34 mouse cellular contexts compared by ENCODE assay signal in genomic region chr10:94295923-94296605, GRCm38 (mm10). TPM values are rescaled to one million over a fixed set of nuclear protein-coding genes. Genes with fewer than 3 reads are reported as not detected.
DNase-seq lines count a peak whose midpoint lies in the region; ATAC-seq lines count a peak whose summit lies in the region.
"Had no signal": no experiment of that assay in that cellular context is flagged by ENCODE, and none has a peak within 500 bp of the region (broad histone marks: within the 10 kb centered on the region; RNA-seq: fewer than 3 reads in every experiment).

No protein-coding gene starts in this region.

- DNase-seq in heart, adult 11 months: peak; percentile 59
- no peak for DNase-seq in heart, postnatal 10 days
- no peak for DNase-seq in hindbrain, embryonic 11.5 days (ENCODE audit: low spot score)
- no peak for DNase-seq in adrenal gland, adult 2 months
- DNase-seq in left cerebral cortex, adult 11 months (ENCODE audit: low spot score): no peak
- DNase-seq: gastrocnemius, postnatal 25 days; heart, adult 2 months; kidney, adult 18-20 months; kidney, postnatal 4 days; layer of hippocampus, adult 9-11 months; lung, postnatal 4 days; thymus, adult 2 months; thymus, postnatal 4 days had no signal

- 94% methylated on average over 5 of the region's 5 CpGs for WGBS in hindbrain, embryonic 11.5 days
- WGBS in hindbrain, embryonic 15.5 days: 86% methylated on average over 5 of the region's 5 CpGs
- WGBS in neural tube, embryonic 14.5 days: 59% methylated on average over 5 of the region's 5 CpGs

- no peaks in the 10 kb centered on the region for H3K36me3 ChIP-seq in hindbrain, embryonic 11.5 days (ENCODE audit: control insufficient read depth, insufficient read depth, low read length)
- H3K36me3 ChIP-seq in hindbrain, embryonic 15.5 days: no peaks in the 10 kb centered on the region
- H3K36me3 ChIP-seq in neural tube, embryonic 14.5 days (ENCODE audit: control insufficient read depth, insufficient read depth, low read length): no peaks in the 10 kb centered on the region
- H3K36me3 ChIP-seq: heart, embryonic 13.5 days; limb, embryonic 15.5 days; liver, embryonic 15.5 days; lung, embryonic 15.5 days had no signal

- peak overlapping the region; percentile 52; the same call in 1 of the 2 replicates for H3K27ac ChIP-seq in hindbrain, embryonic 11.5 days (ENCODE audit: low read depth, low read length)
- peak overlapping the region; percentile 76; the same call in 1 of the 2 replicates for H3K27ac ChIP-seq in hindbrain, embryonic 15.5 days (replicated peaks)
- H3K27ac ChIP-seq in neural tube, embryonic 14.5 days (ENCODE audit: low read depth, low read length): no peak overlapping the region
- H3K27ac ChIP-seq: heart, adult 2 months; heart, embryonic 13.5 days; limb, embryonic 15.5 days; liver, embryonic 15.5 days; lung, embryonic 15.5 days; stomach, postnatal 0 days had no signal

- no peak overlapping the region for H3K9ac ChIP-seq in hindbrain, embryonic 11.5 days (ENCODE audit: low read depth, low read length)
- no peak overlapping the region for H3K9ac ChIP-seq in hindbrain, embryonic 15.5 days
- no peak overlapping the region for H3K9ac ChIP-seq in neural tube, embryonic 14.5 days (replicated peaks; ENCODE audit: low read depth, low read length)
- H3K9ac ChIP-seq: heart, embryonic 13.5 days; limb, embryonic 15.5 days; liver, embryonic 15.5 days; lung, embryonic 15.5 days had no signal

- H3K4me2 ChIP-seq in hindbrain, embryonic 11.5 days (replicated peaks; ENCODE audit: low read depth, low read length): no peak overlapping the region
- H3K4me2 ChIP-seq in hindbrain, embryonic 15.5 days: no peak overlapping the region
- no peak overlapping the region for H3K4me2 ChIP-seq in neural tube, embryonic 14.5 days (ENCODE audit: low read depth, low read length)
- H3K4me2 ChIP-seq: heart, embryonic 13.5 days; limb, embryonic 15.5 days; liver, embryonic 15.5 days; lung, embryonic 15.5 days had no signal

- no peak overlapping the region for H3K4me3 ChIP-seq in hindbrain, embryonic 11.5 days (ENCODE audit: low read depth, low read length)
- no peak overlapping the region for H3K4me3 ChIP-seq in hindbrain, embryonic 15.5 days
- H3K4me3 ChIP-seq in neural tube, embryonic 14.5 days (ENCODE audit: low read depth, low read length): no peak overlapping the region
- H3K4me3 ChIP-seq: heart, adult 2 months; heart, embryonic 13.5 days; limb, embryonic 15.5 days; liver, embryonic 15.5 days; lung, embryonic 15.5 days; myocyte had no signal

- intact Hi-C loops in heart, postnatal 10 days (cut with DNase I): no loop called here

- ATAC-seq in hindbrain, embryonic 11.5 days (ENCODE audit: low FRiP score): no peak
- ATAC-seq in hindbrain, embryonic 15.5 days (ENCODE audit: low FRiP score, low read depth): no peak
- ATAC-seq in neural tube, embryonic 14.5 days (ENCODE audit: low read depth): peak; percentile 55
- ATAC-seq: inflammation-experienced regulatory T-cells, adult 6 months had no signal

- H3K27me3 ChIP-seq in hindbrain, embryonic 11.5 days (ENCODE audit: control insufficient read depth, insufficient read depth, low read length): no peaks in the 10 kb centered on the region
- H3K27me3 ChIP-seq in hindbrain, embryonic 15.5 days: no peaks in the 10 kb centered on the region
- H3K27me3 ChIP-seq in neural tube, embryonic 14.5 days (ENCODE audit: control insufficient read depth, insufficient read depth, low read length): no peaks in the 10 kb centered on the region
- H3K27me3 ChIP-seq: heart, embryonic 13.5 days had no signal

- H3K9me3 ChIP-seq in hindbrain, embryonic 11.5 days (ENCODE audit: control insufficient read depth, low read length): no peaks in the 10 kb centered on the region
- H3K9me3 ChIP-seq in hindbrain, embryonic 15.5 days: no peaks in the 10 kb centered on the region
- no peaks in the 10 kb centered on the region for H3K9me3 ChIP-seq in neural tube, embryonic 14.5 days (ENCODE audit: control insufficient read depth, low read length)
- H3K9me3 ChIP-seq: heart, embryonic 13.5 days; limb, embryonic 15.5 days; liver, embryonic 15.5 days; lung, embryonic 15.5 days had no signal

- H3K4me1 ChIP-seq in hindbrain, embryonic 11.5 days (replicated peaks; ENCODE audit: control insufficient read depth, insufficient read depth, low read length): peaks cover 8% of the 10 kb centered on the region
- H3K4me1 ChIP-seq in hindbrain, embryonic 15.5 days (replicated peaks): peaks cover 14% of the 10 kb centered on the region
- H3K4me1 ChIP-seq in neural tube, embryonic 14.5 days (ENCODE audit: control insufficient read depth, insufficient read depth, low read length): peaks cover 13% of the 10 kb centered on the region; the same call in 1 of the 2 replicates
- H3K4me1 ChIP-seq: heart, embryonic 13.5 days; limb, embryonic 15.5 days; liver, embryonic 15.5 days; lung, embryonic 15.5 days had no signal

RNA-seq across cellular contexts. Expression of gene Gm4792, which starts 2.4 kb away (rescaled TPM):
- total RNA-seq in heart, postnatal 10 days (2021): not detected
- polyA plus RNA-seq in hindbrain, embryonic 11.5 days (2014; fragmentation: Nextera tagmentation; extraction: Ambion mirVana): 0.27 and 0.31 TPM in 2 replicates
- 0.74 and 0.93 TPM in 2 replicates for polyA plus RNA-seq in hindbrain, embryonic 15.5 days (2015; fragmentation: Nextera tagmentation; extraction: Ambion mirVana)
- polyA plus RNA-seq in neural tube, embryonic 14.5 days (2014; fragmentation: Nextera tagmentation; extraction: Ambion mirVana): 0.74 TPM in 1 of 2 replicates, not detected in the other
- not detected for total RNA-seq in adrenal gland, adult 2 months (2021)
- polyA plus RNA-seq in adrenal gland, adult 2 months (2012; rRNA removed): not detected in 2 replicates
- total RNA-seq: adrenal gland, adult 18-20 months; ES-E14; gastrocnemius, postnatal 25 days; heart, adult 2 months; heart, postnatal 25 days; left cerebral cortex, adult 8-10 months; left cerebral cortex, postnatal 4 days; megakaryocyte-erythroid progenitor cell, adult 5-6 weeks had no signal
- polyA plus RNA-seq: cortical plate, adult 2 months; embryonic facial prominence, embryonic 11.5 days; forebrain, embryonic 11.5 days; heart, adult 2 months; heart, embryonic 13.5 days; inflammation-experienced regulatory T-cells, adult 6 months; kidney, embryonic 16.5 days; limb, embryonic 15.5 days; liver, embryonic 15.5 days; lung, embryonic 15.5 days; myocyte; Patski; small intestine, adult 2 months; thymus, adult 2 months had no signal

RNA-seq across cellular contexts. Expression of gene Tmcc3, which starts 15.7 kb away (rescaled TPM):
- 10 to 100 TPM; 30.9 to 34.0 TPM for total RNA-seq in heart, postnatal 10 days (2021)
- polyA plus RNA-seq in hindbrain, embryonic 11.5 days (2014; fragmentation: Nextera tagmentation; extraction: Ambion mirVana): 4.5 and 5.7 TPM in 2 replicates
- 13.6 and 16.9 TPM in 2 replicates for polyA plus RNA-seq in hindbrain, embryonic 15.5 days (2015; fragmentation: Nextera tagmentation; extraction: Ambion mirVana)
- 19.1 and 24.2 TPM in 2 replicates for polyA plus RNA-seq in neural tube, embryonic 14.5 days (2014; fragmentation: Nextera tagmentation; extraction: Ambion mirVana)
- total RNA-seq in adrenal gland, adult 2 months (2021): 10 to 100 TPM; 13.0 to 22.8 TPM
- polyA plus RNA-seq in adrenal gland, adult 2 months (2012; rRNA removed): 4.9 and 6.9 TPM in 2 replicates
